18 mouse cellular contexts compared by ENCODE assay signal in the genomic region with DNA sequence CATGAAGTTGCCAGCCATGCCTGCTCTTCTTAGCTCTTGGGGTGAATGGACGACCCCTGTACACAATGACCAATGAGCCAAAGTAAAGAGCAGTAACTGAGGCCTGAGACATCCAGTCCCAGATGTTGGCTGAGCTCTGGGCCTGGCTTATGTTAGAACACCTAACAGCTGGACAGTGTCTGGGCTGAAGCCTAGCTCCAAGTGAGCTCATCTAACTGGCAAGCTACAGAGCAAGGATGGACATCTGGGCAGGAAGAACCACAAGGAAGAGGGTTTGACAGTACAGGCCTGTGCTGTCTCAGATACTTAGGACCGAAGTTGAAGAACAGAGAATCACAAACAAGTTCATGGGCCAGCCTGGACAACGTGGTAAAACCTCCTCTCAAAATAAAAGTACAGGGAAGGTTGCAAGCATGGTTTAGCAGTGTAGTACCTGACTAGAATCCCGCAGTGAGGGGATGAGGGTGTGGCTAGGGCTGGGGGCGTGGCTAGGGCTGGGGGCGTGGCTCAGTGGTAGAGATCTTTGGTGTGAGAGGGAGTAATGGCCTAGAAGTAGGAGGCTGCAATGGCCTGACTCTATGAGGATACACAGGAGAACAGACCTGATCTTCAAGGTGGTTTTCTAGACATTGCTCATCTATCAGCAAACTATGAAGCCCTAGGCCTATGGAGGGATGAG. TPM values are rescaled to one million over a fixed set of nuclear protein-coding genes. Genes with fewer than 3 reads are reported as not detected.
A peak's percentile ranks its signal among the peaks of the same experiment; 100 is the strongest.
DNase-seq lines count a peak whose midpoint lies in the region; ATAC-seq and TF ChIP-seq lines count a peak whose summit lies in the region.
"Not testable (repeated sequence)": the region's sequence is repeated elsewhere in the genome, so short reads cannot be mapped to it uniquely, and the experiment has no call there.
"Had no signal": no experiment of that assay in that cellular context is flagged by ENCODE, and none has a peak within 500 bp of the region (broad histone marks: within the 10 kb centered on the region; RNA-seq: fewer than 3 reads in every experiment).

No protein-coding gene starts in this region.

- intact Hi-C loops in heart, postnatal 10 days (cut with DNase I) = not testable (repeated sequence)

- not testable (repeated sequence) for H3K9ac ChIP-seq in MEL (ENCODE audit: control insufficient read depth, low read depth, low read length, poor library complexity, severe bottlenecking); liver, postnatal 0 days (replicated peaks)

- H3K4me3 ChIP-seq in MEL (ENCODE audit: control insufficient read depth in 1 of 2, insufficient read depth in 1 of 2, low read depth in 2 of 2, low read length in 2 of 2); cerebellum, adult 2 months (replicated peaks; ENCODE audit: insufficient read depth, low read depth, low read length); kidney, adult 2 months (ENCODE audit: insufficient read depth, low read depth, low read length); liver, postnatal 0 days (ENCODE audit: low read depth, low read length): not testable (repeated sequence)

- not testable (repeated sequence) for ATAC-seq in liver, postnatal 0 days
- peak; percentile 60; the same call in 1 of the 2 replicates for ATAC-seq in megakaryocyte-erythroid progenitor cell, adult 5-6 weeks (replicated peaks; ENCODE audit: low FRiP score, low TSS enrichment, poor library complexity, severe bottlenecking)

- not testable (repeated sequence) for TF ChIP-seq RAD21 in MEL (IDR thresholded peaks at IDR 0.05; ENCODE audit: low read depth, low read length)

- not testable (repeated sequence) for H3K79me2 ChIP-seq in MEL (ENCODE audit: control insufficient read depth, insufficient read depth, low read length, poor library complexity)

- H3K27me3 ChIP-seq in MEL (ENCODE audit: control insufficient read depth in 1 of 2, insufficient read depth in 2 of 2, low read length in 2 of 2); cerebellum, adult 2 months (ENCODE audit: control insufficient read depth, insufficient read depth, low read length); kidney, adult 2 months (replicated peaks; ENCODE audit: control insufficient read depth, insufficient read depth, low read length): not testable (repeated sequence)
- H3K27me3 ChIP-seq in liver, postnatal 0 days (ENCODE audit: insufficient read depth, low read length) = peaks cover 29% of the 10 kb centered on the region

- not testable (repeated sequence) for TF ChIP-seq POLR2A in MEL (IDR thresholded peaks at IDR 0.05; ENCODE audit: control insufficient read depth in 1 of 2, insufficient read depth in 1 of 2, low read depth in 1 of 2, low read length in 2 of 2, poor library complexity in 1 of 2); cerebellum, adult 2 months (IDR thresholded peaks at IDR 0.05; ENCODE audit: borderline replicate concordance, insufficient read depth, low read length); kidney, adult 2 months (IDR thresholded peaks at IDR 0.05; ENCODE audit: low read depth, low read length)

- H3K4me2 ChIP-seq in liver, postnatal 0 days (ENCODE audit: low read depth, low read length) = not testable (repeated sequence)

- not testable (repeated sequence) for TF ChIP-seq EP300 in MEL (IDR thresholded peaks at IDR 0.05; ENCODE audit: low read depth in 1 of 2, low read length in 2 of 2); liver, postnatal 0 days (IDR thresholded peaks at IDR 0.05; ENCODE audit: low read depth)

- WGBS in cerebellum, adult 2 months = 56% methylated on average over 6 of the region's 6 CpGs
- WGBS in kidney, adult 2 months = 49% methylated on average over 6 of the region's 6 CpGs
- 35% methylated on average over 6 of the region's 6 CpGs for WGBS in liver, postnatal 0 days (ENCODE audit: insufficient replicate concordance)

- peak; percentile 15 for DNase-seq in MEL (ENCODE audit: low read depth, low spot score)
- DNase-seq in cerebellum, adult 2 months = not testable (repeated sequence)
- peak; percentile 22 to 27 for DNase-seq in heart, postnatal 10 days
- DNase-seq in kidney, adult 2 months = peak; percentile 4
- peak; percentile 32 for DNase-seq in liver, postnatal 0 days
- DNase-seq in thymus, postnatal 4 days = peak; percentile 32

- H3K36me3 ChIP-seq in MEL (ENCODE audit: control insufficient read depth in 1 of 2, insufficient read depth in 2 of 2, low read length in 2 of 2); kidney, adult 2 months (ENCODE audit: control insufficient read depth, insufficient read depth, low read length); liver, postnatal 0 days (replicated peaks; ENCODE audit: insufficient read depth, low read length): not testable (repeated sequence)

- not testable (repeated sequence) for H3K4me1 ChIP-seq in MEL (ENCODE audit: control insufficient read depth in 1 of 2, insufficient read depth in 2 of 2, low read length in 2 of 2); kidney, adult 2 months (ENCODE audit: control insufficient read depth, insufficient read depth, low read length); liver, postnatal 0 days (ENCODE audit: insufficient read depth)
- peaks cover 19% of the 10 kb centered on the region for H3K4me1 ChIP-seq in cerebellum, adult 2 months (ENCODE audit: control insufficient read depth, insufficient read depth, low read length)

- not testable (repeated sequence) for H3K9me3 ChIP-seq in MEL (replicated peaks; ENCODE audit: insufficient read depth, low read length); liver, postnatal 0 days (ENCODE audit: low read length)

- not testable (repeated sequence) for H3K27ac ChIP-seq in MEL (ENCODE audit: control insufficient read depth, low read depth, low read length); kidney, adult 2 months (ENCODE audit: insufficient read depth, low read depth, low read length); liver, postnatal 0 days (ENCODE audit: low read depth)
- 0 out of 2 replicates have a peak overlapping the region, but pooled peaks have one; percentile 66 for H3K27ac ChIP-seq in cerebellum, adult 2 months (ENCODE audit: insufficient read depth, low read length)

- TF ChIP-seq CTCF in MEL (IDR thresholded peaks at IDR 0.05 in 2 of 3, conservative IDR thresholded peaks at IDR 0.05 in 1 of 3; ENCODE audit: control insufficient read depth in 1 of 3, insufficient read depth in 1 of 3, low read depth in 2 of 3, low read length in 3 of 3, poor library complexity in 1 of 3, severe bottlenecking in 1 of 3); cerebellum, adult 2 months (IDR thresholded peaks at IDR 0.05; ENCODE audit: borderline replicate concordance, insufficient read depth, low read depth, low read length); kidney, adult 2 months (conservative IDR thresholded peaks at IDR 0.05; ENCODE audit: insufficient read depth, insufficient read length, low read depth, low read length); liver, postnatal 0 days (IDR thresholded peaks at IDR 0.05; ENCODE audit: low read depth): not testable (repeated sequence)

RNA-seq across cellular contexts. Expression of a gene that starts 47.5 kb away (rescaled TPM):
- total RNA-seq in MEL (2012; rRNA removed) = not detected in 2 replicates
- not detected for polyA plus RNA-seq in MEL (2012; ENCODE audit: insufficient read depth in 1 of 2, insufficient read length in 2 of 2, low read depth in 1 of 2, low replicate concordance in 2 of 2, missing spikeins in 1 of 2)
- polyA plus RNA-seq in cerebellum, adult 2 months (2012; rRNA removed) = 38.1 and 38.8 TPM in 2 replicates
- not detected for total RNA-seq in heart, postnatal 10 days (2021)
- polyA plus RNA-seq in kidney, adult 2 months (2012; rRNA removed) = 1.1 and 1.5 TPM in 2 replicates
- not detected in 2 replicates for polyA plus RNA-seq in liver, postnatal 0 days (2015; fragmentation: Nextera tagmentation; extraction: Ambion mirVana)
- not detected in 2 replicates for total RNA-seq in megakaryocyte-erythroid progenitor cell, adult 5-6 weeks (2014; fragmentation: Nextera tagmentation)
- not detected in 2 replicates for total RNA-seq in megakaryocyte-erythroid progenitor cell, adult 5-6 weeks (2017)
- total RNA-seq: adrenal gland, adult 8-10 months; gastrocnemius, adult 18-20 months; gastrocnemius, postnatal 25 days; heart, adult 18-20 months; heart, postnatal 14 days; megakaryocyte, adult 5-6 weeks had no signal
- polyA plus RNA-seq: C2C12; intestine, postnatal 0 days; liver, embryonic 12.5 days; myocyte; urinary bladder, adult 2 months had no signal

Comparison
In these comparisons a context has a peak if more than half of its experiments do, and no peak if none do; other contexts are left out.
1. RNA of a gene that starts 47.5 kb away (polyA plus RNA-seq): 38.1 to 38.8 TPM in cerebellum, adult 2 months; 1.1 to 1.5 TPM in kidney, adult 2 months, not detected in MEL and not detected in liver, postnatal 0 days; every median in the first group is over 10 times any median in the second.